Comparison of ENCODE assay signal across 9 mouse cellular contexts in the genomic region with DNA sequence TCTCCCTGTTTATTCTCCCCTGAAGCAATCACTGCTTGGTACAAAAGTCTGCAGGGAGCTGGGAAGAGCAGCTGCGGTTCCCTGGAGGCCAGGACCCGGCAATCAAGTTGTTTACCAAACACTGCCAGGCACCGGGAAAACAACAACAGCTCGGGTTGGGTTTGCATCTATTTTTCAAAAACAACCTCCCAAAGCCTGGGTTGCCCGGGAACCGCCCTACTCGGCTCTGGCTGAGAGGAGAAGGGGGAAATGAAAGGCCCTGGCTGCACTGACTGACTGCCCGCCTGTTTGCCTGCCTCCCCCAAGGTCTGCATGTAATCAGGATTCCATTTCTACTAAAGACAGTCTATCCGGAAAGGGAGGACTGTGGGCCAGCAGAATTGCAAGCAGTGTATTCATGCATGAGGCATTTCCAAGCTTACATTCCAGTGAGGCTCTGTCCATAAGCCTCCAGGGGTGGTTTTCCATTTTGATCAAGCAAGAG.
DNase-seq lines count a peak whose midpoint lies in the region; ATAC-seq and TF ChIP-seq lines count a peak whose summit lies in the region.
"Had no signal": no experiment of that assay in that cellular context is flagged by ENCODE, and none has a peak within 500 bp of the region (broad histone marks: within the 10 kb centered on the region; RNA-seq: fewer than 3 reads in every experiment).

No protein-coding gene starts in this region.

- H3K9ac ChIP-seq in stomach, embryonic 14.5 days (replicated peaks; ENCODE audit: low read depth, low read length) = no peak overlapping the region

- no peaks in the 10 kb centered on the region for H3K27me3 ChIP-seq in stomach, embryonic 14.5 days (ENCODE audit: control insufficient read depth, insufficient read depth, low read length)

- peaks cover 21% of the 10 kb centered on the region for H3K4me1 ChIP-seq in brown adipose tissue, adult 24 weeks (ENCODE audit: control insufficient read depth, insufficient read depth, insufficient read length, low read length)
- peaks cover 14% of the 10 kb centered on the region for H3K4me1 ChIP-seq in stomach, embryonic 14.5 days (ENCODE audit: control insufficient read depth, insufficient read depth, low read length)

- H3K4me3 ChIP-seq in gastrocnemius, adult 2 months = peak overlapping the region; percentile 56
- peak overlapping the region; percentile 16 for H3K4me3 ChIP-seq in brown adipose tissue, adult 24 weeks (ENCODE audit: insufficient read depth, low read depth, low read length)
- H3K4me3 ChIP-seq in stomach, embryonic 14.5 days (ENCODE audit: low read depth, low read length) = no peak overlapping the region
- H3K4me3 ChIP-seq: erythroblast, embryonic 14.5 days had no signal

- H3K9me3 ChIP-seq in stomach, embryonic 14.5 days (ENCODE audit: control insufficient read depth, low read depth, low read length) = no peaks in the 10 kb centered on the region

- H3K4me2 ChIP-seq in stomach, embryonic 14.5 days (replicated peaks; ENCODE audit: low read depth, low read length) = no peak overlapping the region

- no peak for TF ChIP-seq CTCF in gastrocnemius, adult 2 months (IDR thresholded peaks at IDR 0.05)

- ATAC-seq in stomach, embryonic 14.5 days (ENCODE audit: insufficient number of reproducible peaks, insufficient read depth, low FRiP score, low read depth) = peak; percentile 33; the same call in 1 of the 2 replicates

- peak; percentile 67 for DNase-seq in gastrocnemius, adult 2 months
- no peak for DNase-seq in gastrocnemius, adult 8-10 months (ENCODE audit: low spot score in 2 of 2)
- peak; percentile 68 to 69 for DNase-seq in heart, adult 18-20 months
- DNase-seq in kidney, adult 18-20 months = peak; percentile 29
- peak; percentile 45 for DNase-seq in lung, postnatal 36 days
- DNase-seq in right cerebral cortex, adult 2 months (ENCODE audit: low spot score in 2 of 2) = no peak

- WGBS in stomach, embryonic 14.5 days = 20% methylated on average over 9 of the region's 9 CpGs

- peak overlapping the region; percentile 84 for H3K27ac ChIP-seq in gastrocnemius, adult 2 months
- H3K27ac ChIP-seq in brown adipose tissue, adult 24 weeks (replicated peaks; ENCODE audit: low read depth, low read length) = peak overlapping the region; percentile 37
- peak overlapping the region; percentile 21; the same call in 1 of the 2 replicates for H3K27ac ChIP-seq in stomach, embryonic 14.5 days (ENCODE audit: low read length)

- H3K36me3 ChIP-seq in stomach, embryonic 14.5 days (ENCODE audit: control insufficient read depth, insufficient read depth, low read length) = no peaks in the 10 kb centered on the region

- intact Hi-C loops in gastrocnemius, adult 2 months (cut with DNase I) = loop anchor here (5.0 to 10.0 kb wide), 2 partner anchors 82 to 175 kb away; partner anchors contain the start of gene Foxp1

Comparison
In these comparisons a context has a peak if more than half of its experiments do, and no peak if none do; other contexts are left out.
1. DNase-seq: peak in gastrocnemius, adult 2 months (single experiment), heart, adult 18-20 months (2 of 2), kidney, adult 18-20 months (single experiment) and lung, postnatal 36 days (single experiment); none in gastrocnemius, adult 8-10 months (0 of 2) and right cerebral cortex, adult 2 months (0 of 2).
2. H3K27ac ChIP-seq: peak in every context shown above with its lines; median percentile 84 in gastrocnemius, adult 2 months; 37 in brown adipose tissue, adult 24 weeks; 21 in stomach, embryonic 14.5 days.